ENCODE assay signal across 8 mouse cellular contexts in genomic region chr10:128923013-128923691, GRCm38 (mm10). TPM values are rescaled to one million over a fixed set of nuclear protein-coding genes. Genes with fewer than 3 reads are reported as not detected.
DNase-seq lines count a peak whose midpoint lies in the region; ATAC-seq and TF ChIP-seq lines count a peak whose summit lies in the region.

No protein-coding gene starts in this region.

- peak; percentile 99 for DNase-seq in MN1 (ENCODE audit: low spot score)
- peak; percentile 96 for DNase-seq in cerebellum, adult 9-10 months
- DNase-seq in hindbrain, embryonic 10.5 days (ENCODE audit: low spot score) = peak; percentile 89
- peak; percentile 96 for DNase-seq in layer of hippocampus, adult 9-11 months
- DNase-seq in lung, postnatal 0 days (ENCODE audit: low spot score) = peak; percentile 96
- DNase-seq in ovary, postnatal 14 days (ENCODE audit: low spot score) = peak; percentile 92
- DNase-seq in thymus, postnatal 14 days = peak; percentile 95

- peak; percentile 66; the same call in 1 of the 2 replicates for TF ChIP-seq EP300 in lung, postnatal 0 days (IDR thresholded peaks at IDR 0.05)

- peak overlapping the region; percentile 65 for H3K9ac ChIP-seq in lung, postnatal 0 days (replicated peaks; ENCODE audit: low read depth)

- H3K4me3 ChIP-seq in hindbrain, embryonic 10.5 days = peak overlapping the region; percentile 78
- peak overlapping the region; percentile 62 for H3K4me3 ChIP-seq in lung, postnatal 0 days (ENCODE audit: low read depth, low read length)

- peak; percentile 91 for ATAC-seq in frontal cortex, adult (ENCODE audit: low TSS enrichment)
- peak; percentile 97 for ATAC-seq in lung, postnatal 0 days

- H3K36me3 ChIP-seq in hindbrain, embryonic 10.5 days = peaks cover 8% of the 10 kb centered on the region
- peaks cover 3% of the 10 kb centered on the region; the same call in 1 of the 2 replicates for H3K36me3 ChIP-seq in lung, postnatal 0 days (ENCODE audit: insufficient read depth, low read length)

- peak; percentile 65 for TF ChIP-seq CTCF in lung, postnatal 0 days (IDR thresholded peaks at IDR 0.05)

- H3K9me3 ChIP-seq in hindbrain, embryonic 10.5 days = no peaks in the 10 kb centered on the region
- no peaks in the 10 kb centered on the region for H3K9me3 ChIP-seq in lung, postnatal 0 days (ENCODE audit: low read length)

- under 1% methylated on average over 42 of the region's 42 CpGs for WGBS in hindbrain, embryonic 10.5 days
- WGBS in lung, postnatal 0 days = 1% methylated on average over 40 of the region's 42 CpGs

- H3K4me1 ChIP-seq in hindbrain, embryonic 10.5 days (replicated peaks) = peaks cover 55% of the 10 kb centered on the region
- peaks cover 18% of the 10 kb centered on the region; the same call in 1 of the 2 replicates for H3K4me1 ChIP-seq in lung, postnatal 0 days (ENCODE audit: insufficient read depth, low read depth, low read length)

- H3K4me2 ChIP-seq in lung, postnatal 0 days (replicated peaks; ENCODE audit: low read depth, low read length) = peak overlapping the region; percentile 67

- H3K27ac ChIP-seq in hindbrain, embryonic 10.5 days = peak overlapping the region; percentile 91
- peak overlapping the region; percentile 92 for H3K27ac ChIP-seq in lung, postnatal 0 days (ENCODE audit: low read length)

- H3K27me3 ChIP-seq in hindbrain, embryonic 10.5 days (ENCODE audit: insufficient read depth, poor library complexity, severe bottlenecking) = peaks cover 9% of the 10 kb centered on the region
- H3K27me3 ChIP-seq in lung, postnatal 0 days (replicated peaks; ENCODE audit: insufficient read depth, low read length) = no peaks in the 10 kb centered on the region

RNA-seq across cellular contexts. Expression of gene Rdh5, which starts 0.5 kb away (rescaled TPM):
- polyA plus RNA-seq in hindbrain, embryonic 10.5 days (2016; fragmentation: Nextera tagmentation; extraction: Ambion mirVana) = 15.8 and 18.7 TPM in 2 replicates
- polyA plus RNA-seq in lung, postnatal 0 days (2015; fragmentation: Nextera tagmentation; extraction: Ambion mirVana) = 13.2 and 16.7 TPM in 2 replicates

RNA-seq across cellular contexts. Expression of gene Bloc1s1, which starts 0.7 kb away (rescaled TPM):
- 229 and 285 TPM in 2 replicates for polyA plus RNA-seq in hindbrain, embryonic 10.5 days (2016; fragmentation: Nextera tagmentation; extraction: Ambion mirVana)
- polyA plus RNA-seq in lung, postnatal 0 days (2015; fragmentation: Nextera tagmentation; extraction: Ambion mirVana) = 228 and 243 TPM in 2 replicates

RNA-seq across cellular contexts. Expression of gene Itga7, which starts 10.5 kb away (rescaled TPM):
- polyA plus RNA-seq in hindbrain, embryonic 10.5 days (2016; fragmentation: Nextera tagmentation; extraction: Ambion mirVana) = 3.7 and 4.0 TPM in 2 replicates
- 14.6 and 20.7 TPM in 2 replicates for polyA plus RNA-seq in lung, postnatal 0 days (2015; fragmentation: Nextera tagmentation; extraction: Ambion mirVana)

RNA-seq across cellular contexts. Expression of gene Cd63, which starts 22.4 kb away (rescaled TPM):
- 240 and 253 TPM in 2 replicates for polyA plus RNA-seq in hindbrain, embryonic 10.5 days (2016; fragmentation: Nextera tagmentation; extraction: Ambion mirVana)
- 761 and 764 TPM in 2 replicates for polyA plus RNA-seq in lung, postnatal 0 days (2015; fragmentation: Nextera tagmentation; extraction: Ambion mirVana)

RNA-seq across cellular contexts. Expression of gene Gdf11, which starts 31.6 kb away (rescaled TPM):
- polyA plus RNA-seq in hindbrain, embryonic 10.5 days (2016; fragmentation: Nextera tagmentation; extraction: Ambion mirVana) = 8.9 and 11.1 TPM in 2 replicates
- polyA plus RNA-seq in lung, postnatal 0 days (2015; fragmentation: Nextera tagmentation; extraction: Ambion mirVana) = 1.6 and 2.1 TPM in 2 replicates

Comparison
In these comparisons a context has a peak if more than half of its experiments do, and no peak if none do; other contexts are left out.
1. Peak in every context shown above with its lines: DNase-seq, ATAC-seq, H3K4me3 ChIP-seq and H3K27ac ChIP-seq.